Mouse (Mus musculus): Measurements from ENCODE around the gene Faim.

Gene Faim

GRCm38 (mm10) chr9:98985800-98986475 lies at the start of gene Faim:
TSS of gene Faim (plus strand) at chr9:98986373.
- peak; percentile 97 for DNase-seq (ENCODE audit: extremely low read depth, insufficient read length, low spot score)

- no peak for DNase-seq (ENCODE audit: extremely low read depth, insufficient read length, low spot score)
Observed at GRCm38 (mm10) chr9:98939290-98939689, 46.9 kb upstream of the Faim start.

- DNase-seq (ENCODE audit: extremely low read depth, insufficient read length, low spot score), result no peak
Observed at GRCm38 (mm10) chr9:98952171-98953050, 33.8 kb upstream of the Faim start.

- no peak for DNase-seq (ENCODE audit: extremely low read depth, insufficient read length, low spot score)
Observed at GRCm38 (mm10) chr9:98953291-98953690, 32.9 kb upstream of the Faim start.

GRCm38 (mm10) chr9:98953830-98954229 lies 32.3 kb upstream of the Faim start:
- no peak for DNase-seq (ENCODE audit: extremely low read depth, insufficient read length, low spot score)

- no peak for DNase-seq (ENCODE audit: extremely low read depth, insufficient read length, low spot score)
Observed at GRCm38 (mm10) chr9:98954391-98955102, 31.6 kb upstream of the Faim start.

- DNase-seq (ENCODE audit: extremely low read depth, insufficient read length, low spot score), result no peak
Observed at GRCm38 (mm10) chr9:98955103-98955715, 31.0 kb upstream of the Faim start, which contains the start of gene Foxl2. TSS of gene Foxl2 (plus strand) at chr9:98955288.

- no peak for DNase-seq (ENCODE audit: extremely low read depth, insufficient read length, low spot score)
Observed at GRCm38 (mm10) chr9:98955716-98956224, 30.4 kb upstream of the Faim start.

GRCm38 (mm10) chr9:98956591-98957381 lies 29.4 kb upstream of the Faim start:
- DNase-seq (ENCODE audit: extremely low read depth, insufficient read length, low spot score), result no peak

- no peak for DNase-seq (ENCODE audit: extremely low read depth, insufficient read length, low spot score)
Observed at GRCm38 (mm10) chr9:98957751-98958351, 28.3 kb upstream of the Faim start.

GRCm38 (mm10) chr9:98958628-98959027 lies 27.5 kb upstream of the Faim start:
- no peak for DNase-seq (ENCODE audit: extremely low read depth, insufficient read length, low spot score)

- no peak for DNase-seq (ENCODE audit: extremely low read depth, insufficient read length, low spot score)
Observed at GRCm38 (mm10) chr9:98959851-98960250, 26.3 kb upstream of the Faim start.

- DNase-seq (ENCODE audit: extremely low read depth, insufficient read length, low spot score), result no peak
Observed at GRCm38 (mm10) chr9:98960348-98960747, 25.8 kb upstream of the Faim start.

GRCm38 (mm10) chr9:98961591-98962477 lies 24.3 kb upstream of the Faim start:
- DNase-seq (ENCODE audit: extremely low read depth, insufficient read length, low spot score), result no peak

- DNase-seq (ENCODE audit: extremely low read depth, insufficient read length, low spot score), result no peak
Observed at GRCm38 (mm10) chr9:98962478-98963142, 23.6 kb upstream of the Faim start.

GRCm38 (mm10) chr9:98963661-98964060 lies 22.5 kb upstream of the Faim start:
- DNase-seq (ENCODE audit: extremely low read depth, insufficient read length, low spot score), result no peak

GRCm38 (mm10) chr9:98965084-98965483 lies 21.1 kb upstream of the Faim start:
- no peak for DNase-seq (ENCODE audit: extremely low read depth, insufficient read length, low spot score)

- DNase-seq (ENCODE audit: extremely low read depth, insufficient read length, low spot score), result no peak
Observed at GRCm38 (mm10) chr9:98973101-98973521, 13.1 kb upstream of the Faim start.
